Mouse (Mus musculus) forebrain, embryonic 14.5 days (tissue): ENCODE measurements around the gene Ftl1. TPM values are rescaled to one million over a fixed set of nuclear protein-coding genes. Genes with fewer than 3 reads are reported as not detected.

ENCODE experiments used
- ATAC-seq: fragments of 200-750 bp; cut with Nextera tagmentation; 2 replicates; pipeline ENCODE4 v1.8.0; 2017; ENCODE audit warnings: mild to moderate bottlenecking, moderate library complexity
- DNase-seq: peaks from one replicate; pipeline ENCODE4 v3.0.0-alpha.2; 2015; ENCODE audit warnings: low spot score
- H3K27ac ChIP-seq: fragments of 300-500 bp; sonication (generic); 2 replicates; pipeline ENCODE4 v1.5.1; 2014; ENCODE audit warnings: low read depth, mild to moderate bottlenecking, control low read depth, low read length, moderate library complexity
- H3K27me3 ChIP-seq: fragments of 300-500 bp; sonication (generic); replicated peaks from 2 replicates; pipeline ENCODE4 v1.6.1; 2014; ENCODE audit warnings: low read length, control low read depth, mixed read lengths; ENCODE audit not compliant: control insufficient read depth, insufficient read depth
- H3K36me3 ChIP-seq: fragments of 300-500 bp; sonication (generic); 2 replicates; pipeline ENCODE4 v1.6.1; 2014; ENCODE audit warnings: low read length, control low read depth; ENCODE audit not compliant: control insufficient read depth, insufficient read depth
- H3K4me1 ChIP-seq: fragments of 300-500 bp; sonication (generic); 2 replicates; pipeline ENCODE4 v1.6.1; 2014; ENCODE audit warnings: antibody characterized with exemption, low read length, control low read depth; ENCODE audit not compliant: control insufficient read depth, insufficient read depth
- H3K4me2 ChIP-seq: fragments of 300-500 bp; sonication (generic); 2 replicates; pipeline ENCODE4 v1.6.1; 2014; ENCODE audit warnings: mild to moderate bottlenecking, control low read depth, low read length
- H3K4me3 ChIP-seq: fragments of 300-500 bp; sonication (generic); 2 replicates; pipeline ENCODE4 v1.5.1; 2014; ENCODE audit warnings: low read depth, low read length, control low read depth
- H3K9ac ChIP-seq: fragments of 300-500 bp; sonication (generic); 2 replicates; pipeline ENCODE4 v1.6.1; 2014; ENCODE audit warnings: mild to moderate bottlenecking, low read length, control low read depth, moderate library complexity
- H3K9me3 ChIP-seq: fragments of 300-500 bp; sonication (generic); replicated peaks from 2 replicates; pipeline ENCODE4 v1.6.1; 2016; ENCODE audit warnings: low read length, control low read depth, mixed read lengths; ENCODE audit not compliant: control insufficient read depth
- WGBS: fragments of 180-500 bp; shearing (Covaris S2); extraction: QIAGEN DNeasy Blood & Tissue Kit; methylation state at CpG from one replicate; pipeline ENCODE4 v1.1.7; 2014; 5-methylcytosine and 5-hydroxymethylcytosine counted together
- polyA plus RNA-seq: library from polyadenylated mRNA; unstranded; fragments of >200 nt; fragmentation: Nextera tagmentation; extraction: Ambion mirVana; gene quantifications from 2 replicates; pipeline ENCODE4 v1.2.1, GENCODE M21; 2014

Gene Ftl1
- polyA plus RNA-seq, 1 experiment from 2014 or later, result 6,800 TPM

DNA sequence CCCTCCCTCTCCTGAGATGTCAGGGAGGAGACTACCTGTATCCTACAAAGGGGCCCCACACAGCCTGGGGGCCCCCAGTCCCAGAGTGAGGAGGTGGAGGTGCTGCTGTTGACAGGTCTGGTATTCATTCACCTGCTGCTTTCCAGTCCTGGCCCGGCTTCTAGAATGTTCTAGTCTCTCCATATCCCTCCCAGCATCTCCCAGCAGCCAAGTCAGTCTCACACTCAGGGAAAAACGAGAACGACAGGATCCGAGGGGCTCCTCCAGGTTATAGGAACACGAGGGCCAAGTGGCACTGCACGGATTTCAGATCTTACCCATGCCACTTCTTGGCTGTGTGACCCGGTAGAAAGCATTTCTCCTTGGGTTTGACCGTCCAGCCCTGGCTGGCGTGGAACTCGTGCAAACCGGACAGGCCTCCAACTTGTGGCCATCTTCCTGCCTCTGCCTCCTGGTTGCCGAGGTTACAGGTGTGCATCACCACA lies 44.9 kb downstream of the Ftl1 start:
- no peak overlapping the region for H3K4me2 ChIP-seq
- 47% methylated on average over 12 of the region's 12 CpGs for WGBS
- H3K9me3 ChIP-seq, result no peaks in the 10 kb centered on the region
- no peaks in the 10 kb centered on the region for H3K4me1 ChIP-seq
- H3K9ac ChIP-seq, result no peak overlapping the region
- ATAC-seq, result no peak
- H3K27me3 ChIP-seq, result peaks cover 84% of the 10 kb centered on the region
- H3K36me3 ChIP-seq, result no peaks in the 10 kb centered on the region
- no peak overlapping the region for H3K27ac ChIP-seq
- no peak overlapping the region for H3K4me3 ChIP-seq
- no peak for DNase-seq

DNA sequence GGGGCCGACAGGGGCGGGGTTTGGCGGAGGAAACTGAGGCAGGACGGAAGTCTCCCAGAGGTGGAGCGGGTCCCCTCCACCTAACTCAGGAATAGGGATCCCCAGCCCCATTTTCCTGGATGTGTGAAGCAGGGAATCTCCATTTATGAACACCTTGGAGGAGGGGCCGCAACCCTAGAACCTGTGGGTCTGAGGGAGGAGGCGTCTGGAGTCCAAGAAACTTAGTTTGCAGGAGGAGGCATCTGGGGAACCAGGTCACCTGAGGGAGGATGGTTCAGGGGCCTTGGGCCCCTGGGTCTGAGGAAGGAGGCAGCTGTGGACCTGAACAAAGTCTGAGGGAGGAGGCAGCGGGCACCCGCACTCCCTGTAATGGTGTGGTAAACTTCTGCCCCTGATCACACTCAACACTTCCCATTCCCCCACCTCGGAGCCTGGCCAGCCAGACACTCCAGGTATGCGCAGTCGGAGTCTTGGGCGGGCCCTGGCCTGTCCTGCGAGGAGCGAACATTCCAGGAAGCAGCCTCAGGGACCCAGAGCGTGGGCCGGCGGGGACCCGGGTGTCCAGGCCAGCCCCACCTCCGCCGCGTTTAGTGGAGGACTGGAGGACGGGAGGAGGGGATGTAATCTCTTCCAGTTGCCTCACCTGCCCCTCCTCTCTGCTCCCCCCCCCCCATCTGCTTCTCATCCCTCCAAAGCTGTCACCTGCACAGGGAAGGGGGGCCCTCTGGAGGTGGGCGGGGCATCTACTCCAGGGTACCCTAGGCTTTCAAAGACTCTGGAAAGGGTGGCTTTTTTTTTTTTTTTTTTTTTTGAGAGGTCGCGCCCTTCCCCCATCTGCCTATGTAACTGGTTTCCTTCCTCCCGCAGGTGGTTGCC lies 45.6 kb downstream of the Ftl1 start:
- Histone ChIP-seq H3K9me3 (no peaks in the 10 kb centered on the region), H3K4me2 (peak overlapping the region; percentile 85), H3K36me3 (no peaks in the 10 kb centered on the region), H3K27me3 (peaks cover 91% of the 10 kb centered on the region), H3K9ac (peak overlapping the region; percentile 64), H3K4me1 (no peaks in the 10 kb centered on the region), H3K4me3 (peak overlapping the region; percentile 45), H3K27ac (no peak overlapping the region)
- 2% methylated on average over 21 of the region's 27 CpGs for WGBS
- DNase-seq (no peak), ATAC-seq (peak; percentile 35; the same call in 1 of the 2 replicates)

DNA sequence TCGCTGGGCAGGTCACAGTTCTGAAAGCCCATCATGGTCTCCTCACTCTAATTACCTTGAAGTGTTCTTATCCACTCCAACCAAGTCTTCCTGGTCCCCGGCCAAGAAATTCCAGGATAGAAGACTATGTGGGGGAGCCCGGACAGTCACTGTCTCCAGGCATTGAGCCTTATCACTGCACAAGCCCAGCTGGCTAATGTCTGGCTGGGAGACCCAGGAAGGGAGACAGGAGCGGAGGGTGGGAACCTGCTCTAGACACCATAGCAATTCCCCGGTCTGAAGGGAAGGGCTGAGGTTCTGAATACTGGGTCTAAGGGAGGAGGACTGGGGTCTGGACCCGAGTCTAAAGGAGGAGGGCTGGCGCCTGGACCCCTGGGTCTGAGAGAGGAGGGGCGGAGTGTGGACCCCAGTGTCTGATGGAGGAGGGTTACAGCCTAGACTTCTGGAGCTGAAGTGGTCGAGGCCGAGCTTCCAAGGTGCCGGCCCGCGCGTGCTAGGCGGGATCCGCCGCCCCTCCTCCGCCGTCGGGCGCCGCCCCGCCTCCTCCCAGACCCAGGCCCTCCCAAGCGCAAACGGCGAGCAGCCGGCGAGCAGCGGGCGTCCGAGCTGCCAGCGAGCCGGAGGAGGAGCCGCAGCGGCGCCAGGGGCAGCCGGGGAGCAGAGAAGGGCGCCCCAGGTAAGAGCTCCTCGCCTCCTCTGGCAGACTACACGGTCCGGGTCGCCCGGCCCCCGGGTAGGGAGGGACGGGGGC lies 46.4 kb downstream of the Ftl1 start, which contains the start of gene Ntf5:
Gene Ntf5 (plus strand): TSS at position 583 of the 751 bp plus-strand sequence.
- H3K36me3 ChIP-seq, result no peaks in the 10 kb centered on the region
- peak; percentile 63 for ATAC-seq
- peak; percentile 33 for DNase-seq
- H3K27me3 ChIP-seq, result peaks cover 90% of the 10 kb centered on the region
- H3K4me1 ChIP-seq, result no peaks in the 10 kb centered on the region
- H3K9me3 ChIP-seq, result no peaks in the 10 kb centered on the region
- peak within 1 kb of the TSS; percentile 85 for H3K4me2 ChIP-seq
- peak within 1 kb of the TSS; percentile 45 for H3K4me3 ChIP-seq
- 3% methylated on average over 36 of the region's 45 CpGs for WGBS
- no peak within 1 kb of the TSS for H3K27ac ChIP-seq
- H3K9ac ChIP-seq, result peak within 1 kb of the TSS; percentile 64

DNA sequence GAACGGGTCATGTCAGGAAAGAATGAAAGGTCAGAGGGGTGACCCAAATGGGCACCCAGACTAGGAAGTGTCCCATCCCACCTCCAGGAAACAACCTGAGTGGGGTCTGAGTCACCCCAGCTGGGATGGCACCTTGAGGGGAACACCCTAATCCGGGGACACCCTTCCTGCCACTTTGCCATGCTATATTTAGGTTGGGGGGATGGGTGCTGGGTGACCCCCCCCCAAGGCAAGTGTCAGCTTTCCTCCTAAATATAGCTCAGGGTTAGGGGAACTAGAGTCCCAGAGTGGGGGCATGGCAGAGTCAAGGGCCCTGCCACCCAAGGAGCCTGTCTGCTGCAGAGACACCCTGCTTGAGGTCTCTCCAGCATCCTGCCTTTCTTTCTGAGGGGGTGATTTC lies 47.3 kb downstream of the Ftl1 start:
- H3K9ac ChIP-seq, result no peak overlapping the region
- no peak overlapping the region for H3K4me3 ChIP-seq
- H3K27ac ChIP-seq, result no peak overlapping the region
- ATAC-seq, result no peak
- H3K36me3 ChIP-seq, result no peaks in the 10 kb centered on the region
- H3K27me3 ChIP-seq, result peaks cover 92% of the 10 kb centered on the region
- no peak overlapping the region for H3K4me2 ChIP-seq
- H3K4me1 ChIP-seq, result no peaks in the 10 kb centered on the region
- 86% methylated on average over 2 of the region's 2 CpGs for whole genome bisulfite sequencing
- DNase-seq, result no peak
- H3K9me3 ChIP-seq, result no peaks in the 10 kb centered on the region

DNA sequence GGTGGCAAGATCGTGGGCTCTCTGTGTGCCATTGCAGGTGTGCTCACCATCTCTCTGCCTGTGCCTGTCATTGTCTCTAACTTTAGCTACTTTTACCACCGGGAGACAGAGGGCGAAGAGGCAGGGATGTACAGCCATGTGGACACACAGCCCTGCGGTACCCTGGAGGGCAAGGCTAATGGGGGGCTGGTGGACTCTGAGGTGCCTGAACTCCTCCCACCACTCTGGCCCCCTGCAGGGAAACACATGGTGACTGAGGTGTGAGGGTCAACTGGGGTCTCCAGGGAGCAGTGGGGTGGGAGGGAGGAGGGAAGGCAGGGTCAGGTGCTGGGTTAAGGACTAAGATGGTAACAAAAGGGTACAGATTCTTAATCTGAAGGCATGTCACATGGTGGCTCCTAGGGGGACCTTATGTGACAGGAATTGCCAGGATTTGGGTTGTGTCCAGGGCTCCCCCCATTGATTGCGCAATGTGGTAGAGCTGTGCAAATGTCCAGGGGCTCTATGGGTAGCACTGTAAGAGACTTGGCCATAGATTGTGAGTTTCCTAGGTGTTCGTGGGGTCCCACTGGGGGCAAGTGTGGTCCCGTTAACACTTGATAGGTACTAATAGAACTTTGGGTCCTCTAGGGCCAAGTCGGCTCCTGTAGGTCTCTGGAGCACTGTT lies 50.1 kb downstream of the Ftl1 start:
- WGBS, result 88% methylated on average over 8 of the region's 8 CpGs
- no peaks in the 10 kb centered on the region for H3K9me3 ChIP-seq
- no peaks in the 10 kb centered on the region for H3K36me3 ChIP-seq
- DNase-seq (no peak), ATAC-seq (no peak)
- H3K4me3 ChIP-seq, result no peak overlapping the region
- peaks cover 90% of the 10 kb centered on the region for H3K27me3 ChIP-seq
- H3K27ac ChIP-seq, result no peak overlapping the region
- H3K4me1 ChIP-seq, result no peaks in the 10 kb centered on the region
- H3K9ac ChIP-seq, result no peak overlapping the region
- no peak overlapping the region for H3K4me2 ChIP-seq

DNA sequence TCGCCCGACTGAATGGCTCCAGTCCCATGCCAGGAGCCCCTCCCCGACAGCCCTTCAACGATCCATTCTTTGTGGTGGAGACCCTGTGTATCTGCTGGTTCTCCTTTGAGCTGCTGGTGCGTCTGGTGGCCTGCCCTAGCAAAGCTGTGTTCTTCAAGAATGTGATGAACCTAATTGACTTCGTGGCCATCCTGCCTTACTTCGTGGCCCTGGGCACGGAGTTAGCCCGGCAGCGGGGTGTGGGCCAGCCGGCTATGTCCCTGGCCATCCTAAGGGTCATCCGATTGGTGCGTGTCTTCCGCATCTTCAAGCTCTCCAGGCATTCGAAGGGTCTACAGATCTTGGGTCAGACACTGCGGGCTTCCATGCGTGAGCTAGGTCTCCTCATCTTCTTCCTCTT lies 50.7 kb downstream of the Ftl1 start:
- H3K9me3 ChIP-seq, result no peaks in the 10 kb centered on the region
- H3K36me3 ChIP-seq, result no peaks in the 10 kb centered on the region
- DNase-seq, result no peak
- ATAC-seq, result no peak
- no peaks in the 10 kb centered on the region for H3K4me1 ChIP-seq
- no peak overlapping the region for H3K4me3 ChIP-seq
- H3K4me2 ChIP-seq, result no peak overlapping the region
- H3K27ac ChIP-seq, result no peak overlapping the region
- H3K27me3 ChIP-seq, result peaks cover 83% of the 10 kb centered on the region
- no peak overlapping the region for H3K9ac ChIP-seq
- WGBS, result 89% methylated on average over 17 of the region's 17 CpGs

DNA sequence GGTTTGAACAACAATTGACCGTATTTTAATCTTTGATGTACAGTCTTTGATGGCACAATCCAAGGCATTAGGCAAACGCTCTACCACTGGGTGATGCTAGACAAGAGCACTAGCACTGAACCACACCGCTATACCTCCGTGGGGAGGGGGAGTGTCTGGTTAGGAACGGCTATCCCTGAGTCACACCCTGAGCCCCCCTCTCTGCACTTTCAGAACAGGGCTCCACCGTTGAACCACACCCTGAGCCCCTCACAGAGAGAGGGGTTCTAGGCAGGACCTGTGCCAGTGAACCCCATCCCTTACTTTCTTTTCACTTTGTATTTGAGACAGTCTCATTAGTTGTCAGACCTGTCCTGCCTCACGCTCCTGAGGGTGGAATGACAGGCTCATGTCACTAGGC lies 51.3 kb downstream of the Ftl1 start:
- Histone ChIP-seq H3K27me3 (peaks cover 77% of the 10 kb centered on the region), H3K27ac (no peak overlapping the region), H3K36me3 (no peaks in the 10 kb centered on the region), H3K4me2 (no peak overlapping the region), H3K9ac (no peak overlapping the region), H3K4me1 (no peaks in the 10 kb centered on the region), H3K9me3 (no peaks in the 10 kb centered on the region), H3K4me3 (no peak overlapping the region)
- DNase-seq (no peak), ATAC-seq (no peak)
- 66% methylated on average over 7 of the region's 7 CpGs for WGBS
